Mouse (Mus musculus) stomach, embryonic 15.5 days (tissue): ENCODE measurements around the gene Cdk17. TPM values are rescaled to one million over a fixed set of nuclear protein-coding genes. Genes with fewer than 3 reads are reported as not detected.
"Not testable (repeated sequence)": the region's sequence is repeated elsewhere in the genome, so short reads cannot be mapped to it uniquely, and the experiment has no call there.

Experiments used
- ATAC-seq: fragments of 200-750 bp; cut with Nextera tagmentation; 2 replicates; pipeline ENCODE4 v1.8.0; 2017; ENCODE audit warnings: low read depth, moderate number of reproducible peaks, moderate TSS enrichment; ENCODE audit not compliant: insufficient read depth, low FRiP score
- H3K27ac ChIP-seq: fragments of 300-500 bp; sonication (generic); 2 replicates; pipeline ENCODE4 v1.5.1; 2015; ENCODE audit warnings: mild to moderate bottlenecking, inconsistent platforms
- H3K27me3 ChIP-seq: fragments of 300-500 bp; sonication (generic); replicated peaks from 2 replicates; pipeline ENCODE4 v1.6.1; 2015; ENCODE audit warnings: inconsistent platforms
- H3K36me3 ChIP-seq: fragments of 300-500 bp; sonication (generic); 2 replicates; pipeline ENCODE4 v1.6.1; 2015; ENCODE audit warnings: inconsistent platforms
- H3K4me1 ChIP-seq: fragments of 300-500 bp; sonication (generic); 2 replicates; pipeline ENCODE4 v1.6.1; 2015; ENCODE audit warnings: inconsistent platforms
- H3K4me2 ChIP-seq: fragments of 300-500 bp; sonication (generic); 2 replicates; pipeline ENCODE4 v1.6.1; 2015; ENCODE audit warnings: mild to moderate bottlenecking, inconsistent platforms
- H3K4me3 ChIP-seq: fragments of 300-500 bp; sonication (generic); replicated peaks from 2 replicates; pipeline ENCODE4 v1.5.1; 2015; ENCODE audit warnings: inconsistent platforms
- H3K9ac ChIP-seq: fragments of 300-500 bp; sonication (generic); 2 replicates; pipeline ENCODE4 v1.6.1; 2015; ENCODE audit warnings: inconsistent platforms
- H3K9me3 ChIP-seq: fragments of 300-500 bp; sonication (generic); 2 replicates; pipeline ENCODE4 v1.6.1; 2016; ENCODE audit warnings: inconsistent platforms
- WGBS: fragments of 180-500 bp; shearing (Covaris S2); methylation state at CpG from one replicate; pipeline ENCODE4 v1.1.7; 2015; 5-methylcytosine and 5-hydroxymethylcytosine counted together
- polyA plus RNA-seq: library from polyadenylated mRNA; unstranded; fragments of >200 nt; fragmentation: Nextera tagmentation; extraction: Ambion mirVana; gene quantifications from 2 replicates; pipeline ENCODE4 v1.2.1, GENCODE M21; 2015

Gene Cdk17
- polyA plus RNA-seq, 1 experiment from 2014 or later: 17.6 TPM

- 64% methylated on average over 6 of the region's 6 CpGs for WGBS
- no peak overlapping the region for H3K9ac ChIP-seq
- H3K4me3 ChIP-seq: no peak overlapping the region
Observed at GRCm38 (mm10) chr10:93143986-93144314, 16.7 kb upstream of the Cdk17 start.

GRCm38 (mm10) chr10:93144579-93144978 lies 16.1 kb upstream of the Cdk17 start:
- H3K27ac ChIP-seq: no peak overlapping the region
- no peak overlapping the region for H3K9ac ChIP-seq
- H3K4me3 ChIP-seq: no peak overlapping the region
- no peaks in the 10 kb centered on the region for H3K36me3 ChIP-seq
- ATAC-seq: no peak; the same call in 1 of the 2 replicates
- H3K27me3 ChIP-seq: no peaks in the 10 kb centered on the region
- H3K9me3 ChIP-seq: no peaks in the 10 kb centered on the region
- H3K4me1 ChIP-seq: peaks cover 6% of the 10 kb centered on the region; the same call in 1 of the 2 replicates
- 69% methylated on average over 1 of the region's 1 CpGs for WGBS
- no peak overlapping the region for H3K4me2 ChIP-seq

More at GRCm38 (mm10) chr10:93143986-93144314, 16.7 kb upstream of the Cdk17 start:
- Histone ChIP-seq H3K9me3 (no peaks in the 10 kb centered on the region), H3K36me3 (no peaks in the 10 kb centered on the region), H3K4me2 (peak overlapping the region; percentile 35), H3K4me1 (peaks cover 6% of the 10 kb centered on the region; the same call in 1 of the 2 replicates), H3K27me3 (no peaks in the 10 kb centered on the region), H3K27ac (peak overlapping the region; percentile 18; the same call in 1 of the 2 replicates)
- ATAC-seq: no peak

- peak; percentile 47; the same call in 1 of the 2 replicates for ATAC-seq
- H3K9ac ChIP-seq: no peak overlapping the region
- no peaks in the 10 kb centered on the region for H3K9me3 ChIP-seq
- no peak overlapping the region for H3K27ac ChIP-seq
- no peak overlapping the region for H3K4me3 ChIP-seq
- H3K4me2 ChIP-seq: no peak overlapping the region
- peaks cover 6% of the 10 kb centered on the region; the same call in 1 of the 2 replicates for H3K4me1 ChIP-seq
- WGBS: 64% methylated on average over 10 of the region's 10 CpGs
- H3K36me3 ChIP-seq: no peaks in the 10 kb centered on the region
- no peaks in the 10 kb centered on the region for H3K27me3 ChIP-seq
Observed at GRCm38 (mm10) chr10:93145088-93145487, 15.6 kb upstream of the Cdk17 start.

GRCm38 (mm10) chr10:93146601-93147000 lies 14.1 kb upstream of the Cdk17 start:
- Histone ChIP-seq H3K4me3 (no peak overlapping the region), H3K36me3 (no peaks in the 10 kb centered on the region), H3K4me1 (peaks cover 6% of the 10 kb centered on the region; the same call in 1 of the 2 replicates), H3K9ac (no peak overlapping the region), H3K4me2 (no peak overlapping the region), H3K27me3 (no peaks in the 10 kb centered on the region), H3K27ac (no peak overlapping the region), H3K9me3 (no peaks in the 10 kb centered on the region)
- 89% methylated on average over 4 of the region's 4 CpGs for WGBS
- ATAC-seq: no peak

GRCm38 (mm10) chr10:93147691-93148090 lies 13.0 kb upstream of the Cdk17 start:
- 74% methylated on average over 6 of the region's 6 CpGs for WGBS
- Histone ChIP-seq H3K4me3 (no peak overlapping the region), H3K4me2 (no peak overlapping the region), H3K36me3 (no peaks in the 10 kb centered on the region), H3K9ac (no peak overlapping the region), H3K27ac (no peak overlapping the region), H3K9me3 (no peaks in the 10 kb centered on the region), H3K4me1 (peaks cover 6% of the 10 kb centered on the region; the same call in 1 of the 2 replicates), H3K27me3 (no peaks in the 10 kb centered on the region)
- ATAC-seq: no peak

- no peaks in the 10 kb centered on the region for H3K36me3 ChIP-seq
- H3K27me3 ChIP-seq: no peaks in the 10 kb centered on the region
- H3K27ac ChIP-seq: no peak overlapping the region
- ATAC-seq: no peak
- H3K4me2 ChIP-seq: no peak overlapping the region
- no peaks in the 10 kb centered on the region for H3K9me3 ChIP-seq
- 39% methylated on average over 1 of the region's 2 CpGs for WGBS
- no peaks in the 10 kb centered on the region for H3K4me1 ChIP-seq
- H3K4me3 ChIP-seq: no peak overlapping the region
- H3K9ac ChIP-seq: no peak overlapping the region
Observed at GRCm38 (mm10) chr10:93149597-93149996, 11.1 kb upstream of the Cdk17 start.

- Histone ChIP-seq H3K27ac (peak overlapping the region; percentile 51; the same call in 1 of the 2 replicates), H3K4me2 (no peak overlapping the region), H3K27me3 (no peaks in the 10 kb centered on the region), H3K9ac (no peak overlapping the region), H3K4me3 (no peak overlapping the region), H3K4me1 (0 out of 2 replicates have a peak, but pooled peaks cover 3% of the 10 kb centered on the region), H3K9me3 (no peaks in the 10 kb centered on the region), H3K36me3 (no peaks in the 10 kb centered on the region)
- 33% methylated on average over 6 of the region's 6 CpGs for WGBS
- ATAC-seq: no peak
Observed at GRCm38 (mm10) chr10:93151775-93152174, 8.9 kb upstream of the Cdk17 start.

GRCm38 (mm10) chr10:93152698-93153097 lies 8.0 kb upstream of the Cdk17 start:
- no peak overlapping the region for H3K27ac ChIP-seq
- H3K4me2 ChIP-seq: no peak overlapping the region
- H3K4me3 ChIP-seq: no peak overlapping the region
- 0 out of 2 replicates have a peak, but pooled peaks cover 3% of the 10 kb centered on the region for H3K4me1 ChIP-seq
- ATAC-seq: no peak
- WGBS: 81% methylated on average over 5 of the region's 5 CpGs
- H3K27me3 ChIP-seq: no peaks in the 10 kb centered on the region
- H3K9me3 ChIP-seq: no peaks in the 10 kb centered on the region
- H3K9ac ChIP-seq: no peak overlapping the region
- no peaks in the 10 kb centered on the region for H3K36me3 ChIP-seq

GRCm38 (mm10) chr10:93153404-93153803 lies 7.3 kb upstream of the Cdk17 start:
- H3K4me2 ChIP-seq, H3K27ac ChIP-seq, H3K27me3 ChIP-seq, H3K9ac ChIP-seq, H3K4me3 ChIP-seq, H3K36me3 ChIP-seq, ATAC-seq, H3K9me3 ChIP-seq, H3K4me1 ChIP-seq: not testable (repeated sequence)
- 83% methylated on average over 2 of the region's 2 CpGs for WGBS

GRCm38 (mm10) chr10:93159651-93160496 lies 801 bp upstream of the Cdk17 start:
- Histone ChIP-seq H3K36me3 (no peaks in the 10 kb centered on the region), H3K9ac (no peak overlapping the region), H3K27ac (peak overlapping the region; percentile 60), H3K4me1 (peaks cover 12% of the 10 kb centered on the region), H3K9me3 (no peaks in the 10 kb centered on the region), H3K4me3 (peak overlapping the region; percentile 89), H3K4me2 (peak overlapping the region; percentile 65), H3K27me3 (no peaks in the 10 kb centered on the region)
- 24% methylated on average over 17 of the region's 17 CpGs for WGBS
- no peak; the same call in none of the 2 replicates for ATAC-seq

- Histone ChIP-seq H3K4me2 (peak overlapping the region; percentile 65), H3K27ac (peak overlapping the region; percentile 100), H3K4me1 (peaks cover 17% of the 10 kb centered on the region), H3K4me3 (peak overlapping the region; percentile 89), H3K27me3 (no peaks in the 10 kb centered on the region), H3K9me3 (no peaks in the 10 kb centered on the region), H3K9ac (peak overlapping the region; percentile 87), H3K36me3 (no peaks in the 10 kb centered on the region)
- ATAC-seq: peak; percentile 92
- WGBS: 0% methylated on average over 26 of the region's 26 CpGs
Observed at GRCm38 (mm10) chr10:93160497-93160806, 223 bp upstream of the Cdk17 start.

GRCm38 (mm10) chr10:93161511-93162275 lies 1.0 kb downstream of the Cdk17 start:
- Histone ChIP-seq H3K27me3 (no peaks in the 10 kb centered on the region), H3K27ac (peak overlapping the region; percentile 100), H3K4me3 (peak overlapping the region; percentile 89), H3K36me3 (no peaks in the 10 kb centered on the region), H3K4me2 (peak overlapping the region; percentile 65), H3K9me3 (no peaks in the 10 kb centered on the region), H3K9ac (peak overlapping the region; percentile 87), H3K4me1 (peaks cover 24% of the 10 kb centered on the region)
- WGBS: 1% methylated on average over 24 of the region's 33 CpGs
- peak; percentile 44; the same call in 1 of the 2 replicates for ATAC-seq
